13 mouse cellular contexts compared by ENCODE assay signal in the genomic region with DNA sequence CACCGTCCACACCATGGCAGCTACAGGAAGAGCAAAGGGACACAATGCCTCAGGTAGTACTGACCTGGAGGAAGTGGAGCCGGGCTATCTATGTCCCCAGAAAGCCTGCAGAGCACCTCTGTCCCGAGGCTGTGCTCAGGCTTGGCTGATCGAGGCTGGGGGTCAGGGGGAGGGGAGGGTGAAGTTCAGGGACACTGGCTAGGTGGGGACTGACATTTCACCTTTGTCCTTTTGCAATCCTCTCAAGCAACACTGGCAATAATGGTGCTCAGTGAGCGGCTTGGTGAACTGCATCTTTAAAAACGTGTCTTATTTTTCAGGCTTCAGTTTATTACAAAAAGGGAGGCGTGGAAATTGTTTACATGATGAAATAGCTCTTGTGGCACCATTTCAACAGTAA.
"Had no signal": no experiment of that assay in that cellular context is flagged by ENCODE, and none has a peak within 500 bp of the region (broad histone marks: within the 10 kb centered on the region; RNA-seq: fewer than 3 reads in every experiment).

No protein-coding gene starts in this region.

- H3K27ac ChIP-seq: liver, embryonic 12.5 days; liver, embryonic 14.5 days; midbrain, embryonic 10.5 days; midbrain, embryonic 12.5 days; neural tube, embryonic 13.5 days; neural tube, embryonic 15.5 days had no signal

- H3K4me2 ChIP-seq: liver, embryonic 12.5 days; midbrain, embryonic 12.5 days; neural tube, embryonic 13.5 days; neural tube, embryonic 15.5 days had no signal

- H3K27me3 ChIP-seq: liver, embryonic 12.5 days; midbrain, embryonic 12.5 days; neural tube, embryonic 13.5 days; neural tube, embryonic 15.5 days had no signal

- DNase-seq: lung, adult 2 months; right cerebral cortex, adult 18-20 months; right cerebral cortex, postnatal 25 days; right cerebral cortex, postnatal 4 days; thymus, adult 18-20 months had no signal

- H3K9ac ChIP-seq: liver, embryonic 12.5 days; liver, embryonic 14.5 days; midbrain, embryonic 12.5 days; neural tube, embryonic 13.5 days; neural tube, embryonic 15.5 days had no signal

- ATAC-seq: liver, embryonic 12.5 days; midbrain, embryonic 16.5 days had no signal

- H3K4me3 ChIP-seq: liver, embryonic 12.5 days; midbrain, embryonic 10.5 days; midbrain, embryonic 12.5 days; myocyte; neural tube, embryonic 13.5 days; neural tube, embryonic 15.5 days had no signal

- H3K36me3 ChIP-seq: midbrain, embryonic 10.5 days; midbrain, embryonic 12.5 days; neural tube, embryonic 15.5 days had no signal

- H3K9me3 ChIP-seq: midbrain, embryonic 10.5 days; midbrain, embryonic 12.5 days; neural tube, embryonic 13.5 days; neural tube, embryonic 15.5 days had no signal
